Mouse (Mus musculus) left cerebral cortex, adult 9 months (tissue): ENCODE measurements at regions not wholly inside any gene's neighbourhood (a gene's known extent, or its start where the extent isn't known, plus 50 kb on each side); places are given as distances from the start of the nearest gene placed in this dataset.

Source experiments
- DNase-seq, 2 experiments: peaks; one replicate each; pipeline ENCODE4 v3.0.0; 2022; ENCODE audit warnings: low spot score in 2 of 2

GRCm38 (mm10) chr1:77246047-77246446 lies 268.8 kb downstream of the Epha4 start:
- DNase-seq, result no peak

DNA sequence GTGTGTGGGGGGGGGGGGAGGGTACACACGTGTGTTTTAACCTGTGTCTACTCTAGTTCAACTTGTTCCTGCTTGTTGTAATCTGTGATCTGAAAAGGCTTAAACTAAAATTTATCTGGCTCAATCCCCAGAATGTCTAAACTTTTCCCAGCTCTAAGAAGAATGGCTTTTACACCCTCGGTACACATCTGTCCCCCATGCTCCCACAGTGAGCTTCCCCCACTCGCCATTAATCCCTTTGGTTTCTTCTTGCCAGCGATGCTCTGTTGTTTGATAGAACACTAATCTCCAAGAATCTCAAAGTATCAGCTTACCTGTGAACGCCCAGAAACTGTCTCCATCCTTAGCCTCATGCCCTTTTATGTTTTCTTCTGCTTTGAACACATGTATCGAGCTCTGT lies 260.6 kb downstream of the Epha4 start:
- DNase-seq, result no peak

- DNase-seq, result no peak
These were observed 258.6 kb downstream of the Epha4 start for GRCm38 (mm10) chr1:77256115-77256842.

- DNase-seq, result no peak
These were observed 256.1 kb downstream of the Epha4 start for GRCm38 (mm10) chr1:77258730-77259310.

DNA sequence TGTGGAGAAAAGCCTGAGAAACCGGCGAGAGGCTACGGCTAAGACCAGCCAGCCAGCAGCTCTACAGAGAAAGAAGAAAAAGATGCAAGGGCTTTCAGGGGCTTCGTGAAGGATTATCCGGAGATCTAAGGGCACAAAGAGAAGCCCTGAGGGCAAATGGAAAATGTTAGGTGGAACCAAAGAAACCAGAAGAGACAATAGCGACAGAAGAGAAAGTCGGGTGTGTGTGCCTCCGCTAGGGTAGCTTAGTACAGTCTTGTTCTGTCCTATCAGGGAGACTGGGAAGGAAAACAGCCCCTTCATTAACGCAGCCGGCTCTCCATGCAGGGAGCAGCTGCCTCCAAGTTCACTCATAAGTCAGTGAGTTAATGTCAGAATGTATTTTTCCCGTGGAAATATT lies 255.1 kb downstream of the Epha4 start:
- DNase-seq, result no peak

DNA sequence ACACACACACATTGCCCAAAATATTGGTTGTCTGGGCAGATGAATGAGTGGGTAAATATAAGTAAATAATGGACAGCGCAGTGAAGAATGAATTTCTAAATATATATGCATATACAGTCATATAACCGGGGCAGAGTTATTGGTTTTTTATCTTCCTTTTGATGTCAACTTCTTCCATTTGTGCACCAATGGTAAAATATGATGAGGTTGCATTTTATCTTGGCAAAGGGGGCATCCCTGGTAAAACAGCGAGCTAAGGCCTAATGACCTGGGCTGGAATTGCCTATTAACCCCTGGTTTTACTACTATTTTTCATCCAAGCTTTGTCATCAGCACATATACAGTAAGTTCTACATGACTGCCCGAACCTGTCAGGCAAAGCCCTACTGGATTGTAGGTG lies 253.2 kb downstream of the Epha4 start:
- no peak for DNase-seq

- no peak for DNase-seq
These were observed 249.2 kb downstream of the Epha4 start for GRCm38 (mm10) chr1:77265677-77266076.

DNA sequence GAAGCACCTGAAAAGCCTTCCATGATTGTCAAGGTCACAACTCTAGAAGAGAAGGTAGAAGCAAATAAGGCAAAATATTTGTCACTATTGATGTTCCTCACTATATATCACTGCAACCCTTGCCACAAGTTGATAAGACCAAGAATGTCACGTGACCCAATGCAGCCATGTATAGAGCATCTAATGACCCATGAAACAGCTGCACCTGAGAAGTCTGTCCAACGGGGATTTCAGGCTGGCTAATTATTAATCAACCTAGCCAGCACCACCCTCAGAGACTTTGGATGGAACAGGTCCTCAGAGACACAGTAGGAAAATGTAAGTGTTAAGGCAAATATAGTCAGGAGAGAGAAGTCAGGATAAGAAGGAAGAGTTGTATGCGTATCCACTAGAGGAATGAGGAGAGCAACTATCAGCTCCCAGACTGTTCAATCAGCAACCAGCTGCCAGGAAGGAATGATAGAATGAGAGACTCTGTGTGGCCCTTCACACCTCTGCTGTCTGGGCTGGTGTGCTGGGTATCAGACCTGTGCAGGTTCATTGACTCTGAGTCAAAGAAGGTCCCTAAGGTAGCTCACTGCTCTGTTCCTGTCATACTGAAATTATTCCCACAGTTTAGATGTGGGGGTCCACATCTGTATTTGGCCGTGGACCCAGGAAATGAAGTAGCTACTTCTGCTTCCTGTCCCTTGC lies 247.4 kb downstream of the Epha4 start:
- no peak for DNase-seq

GRCm38 (mm10) chr1:77275297-77275696 lies 239.6 kb downstream of the Epha4 start:
- DNase-seq, result no peak

GRCm38 (mm10) chr1:77279566-77279965 lies 235.3 kb downstream of the Epha4 start:
- DNase-seq, result no peak

DNA sequence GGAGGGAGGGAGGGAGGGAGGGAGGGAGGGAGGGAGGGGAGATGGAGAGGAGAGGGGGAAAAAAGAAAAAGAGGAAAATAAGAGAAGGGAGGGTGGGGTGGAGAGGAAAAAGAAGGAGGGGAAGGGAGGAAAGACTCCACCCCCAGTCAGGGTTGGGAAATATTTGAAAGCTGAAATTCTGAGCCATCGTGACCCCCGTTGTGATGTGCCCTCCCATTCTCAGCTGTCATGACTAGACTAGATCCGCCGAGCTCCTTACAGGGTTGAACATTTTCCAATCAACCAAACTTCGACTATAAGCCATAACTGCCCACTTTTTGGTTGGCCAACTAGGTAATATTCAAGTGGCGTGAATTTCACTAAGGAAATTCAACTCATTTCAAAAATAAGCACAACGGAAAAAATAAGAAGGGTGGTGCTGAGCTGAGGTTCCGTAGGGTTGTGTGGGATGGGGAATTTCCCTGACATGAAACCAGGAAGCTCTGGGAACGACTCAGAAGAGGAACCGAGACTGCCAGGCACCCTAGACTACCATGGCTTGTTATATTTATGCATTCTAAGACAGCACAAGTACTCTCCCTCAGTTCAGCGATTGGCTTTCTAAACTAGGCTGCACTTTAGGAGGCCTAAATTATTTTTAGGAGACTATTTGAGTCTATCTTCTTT lies 234.4 kb downstream of the Epha4 start:
- DNase-seq, result no peak

GRCm38 (mm10) chr1:77281741-77282140 lies 233.1 kb downstream of the Epha4 start:
- DNase-seq, result no peak

GRCm38 (mm10) chr1:77298713-77299132 lies 216.2 kb downstream of the Epha4 start:
- no peak for DNase-seq

DNA sequence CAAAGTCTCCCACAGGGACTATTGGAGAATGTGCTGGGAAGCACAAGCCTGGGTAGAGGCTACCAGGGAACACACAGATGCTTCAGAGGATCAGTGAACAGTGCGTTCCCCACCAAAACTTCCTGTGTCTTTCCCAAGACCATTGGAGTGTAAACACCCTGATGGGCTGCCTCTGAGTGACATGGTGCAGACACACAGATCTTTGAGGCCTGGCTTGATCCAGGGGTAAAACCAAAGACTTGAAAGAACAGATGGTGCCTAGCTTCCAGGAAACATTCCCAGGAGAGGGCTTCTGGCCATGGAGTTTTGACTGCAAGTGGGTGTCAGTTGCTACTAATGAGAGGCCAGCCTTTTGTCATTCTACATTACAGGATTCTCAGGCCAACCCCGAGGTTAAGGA lies 214.1 kb downstream of the Epha4 start:
- DNase-seq, result no peak

- no peak for DNase-seq
These were observed 210.1 kb downstream of the Epha4 start for GRCm38 (mm10) chr1:77304770-77305169.

DNA sequence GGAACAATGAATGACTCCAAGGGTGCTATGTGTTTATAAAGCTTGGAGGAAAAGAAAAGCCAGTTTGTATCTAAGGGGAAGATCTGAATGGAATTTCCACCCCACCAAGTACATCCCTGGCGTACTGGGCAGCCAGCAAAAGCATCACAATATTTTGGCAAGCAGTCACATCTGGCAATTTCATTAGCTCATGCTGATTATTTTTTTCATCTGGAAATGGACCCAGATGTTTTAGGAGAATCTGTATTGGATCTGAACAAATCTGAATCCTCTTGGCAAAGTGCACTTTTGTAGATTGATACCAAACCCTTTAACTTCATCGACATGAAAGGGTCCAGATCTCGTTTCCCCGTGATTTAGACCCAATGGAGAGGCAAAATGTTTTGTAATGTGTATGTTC lies 207.1 kb downstream of the Epha4 start:
- DNase-seq, result no peak

DNA sequence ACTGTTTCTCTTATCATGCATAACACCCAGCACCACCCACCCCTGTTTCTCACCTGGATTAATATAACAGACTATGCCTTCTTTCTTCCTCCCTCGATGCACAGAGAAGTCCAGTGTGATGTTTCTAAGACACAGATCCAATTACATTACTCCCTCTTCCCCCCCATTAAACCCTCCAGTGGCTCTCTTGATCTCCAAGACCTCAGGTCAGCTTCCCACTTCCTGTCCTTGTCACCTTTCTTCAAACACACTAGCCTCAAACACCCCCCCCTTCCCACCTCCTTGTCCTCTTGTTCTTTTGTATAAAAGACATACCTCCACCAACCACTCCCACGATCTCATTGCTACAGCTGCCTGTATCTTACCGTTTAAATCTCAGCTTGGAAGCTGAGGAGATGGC lies 201.8 kb downstream of the Epha4 start:
- no peak for DNase-seq

GRCm38 (mm10) chr1:77315347-77315746 lies 199.5 kb downstream of the Epha4 start:
- no peak for DNase-seq

GRCm38 (mm10) chr1:77316198-77316597 lies 198.7 kb downstream of the Epha4 start:
- DNase-seq, result no peak
